Mouse (Mus musculus): ENCODE measurements at regions not wholly inside any gene's neighbourhood (a gene's known extent, or its start where the extent isn't known, plus 50 kb on each side); places are given as distances from the start of the nearest gene placed in this dataset.
"Not testable (repeated sequence)": the region's sequence is repeated elsewhere in the genome, so short reads cannot be mapped to it uniquely, and the experiment has no call there.

DNA sequence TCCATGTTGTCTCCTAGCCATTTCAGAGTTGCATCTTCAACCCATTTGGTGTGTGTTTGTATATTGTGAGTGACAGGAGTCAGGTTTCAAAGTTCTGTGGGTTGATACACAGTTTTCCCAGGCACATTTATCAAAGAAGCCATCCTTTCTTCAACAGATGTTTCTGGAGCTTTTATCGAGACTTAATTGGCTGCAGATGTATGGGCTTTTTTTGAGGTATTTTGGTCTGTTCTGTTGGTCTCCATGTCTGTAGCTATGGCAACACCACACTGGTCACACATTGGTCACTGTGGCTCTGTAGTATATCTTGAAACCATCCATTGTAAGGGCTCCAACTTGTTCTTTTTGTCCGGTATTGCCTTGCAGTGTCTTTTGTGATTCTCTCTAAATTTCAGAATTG, 565.1 kb upstream of the Arid1b start:
- no peak for DNase-seq

DNA sequence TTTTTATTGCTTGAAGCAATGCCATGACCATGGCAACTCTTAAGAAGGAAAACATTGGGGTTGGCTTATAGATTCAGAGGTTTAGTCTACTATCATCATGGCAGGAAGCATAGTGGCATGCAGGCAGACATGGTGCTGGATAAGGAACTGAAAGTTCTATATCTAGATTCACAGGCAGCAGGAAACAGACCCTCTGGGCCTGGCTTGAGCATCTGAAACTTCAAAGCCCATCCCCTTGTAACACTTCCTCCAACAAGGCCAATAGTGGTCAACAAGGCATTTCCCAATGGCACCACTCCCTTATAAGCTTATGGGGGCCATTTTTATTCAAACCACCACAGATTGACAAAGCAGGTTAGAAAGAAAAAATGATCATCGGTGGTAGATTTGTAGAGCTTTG, 548.5 kb upstream of the Arid1b start:
- no peak for DNase-seq

DNA sequence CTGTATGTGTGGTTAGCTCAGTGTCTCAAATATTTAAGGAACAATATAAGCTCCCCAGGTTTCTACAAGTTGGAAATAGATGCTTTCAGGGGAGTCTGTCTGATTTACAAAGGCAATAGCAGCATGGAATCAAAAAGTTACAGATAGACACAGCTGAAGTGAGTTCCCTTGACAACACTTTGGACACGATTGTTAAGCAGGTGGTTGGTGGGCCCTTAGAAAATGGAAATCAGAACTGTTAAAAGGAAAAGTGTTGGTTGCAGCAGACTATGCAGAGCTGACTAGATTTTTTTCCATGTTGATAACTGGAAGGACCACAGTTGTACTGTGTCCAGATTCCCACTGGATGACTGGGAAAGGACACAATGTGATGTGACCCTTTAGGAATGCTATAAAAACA, 536.6 kb upstream of the Arid1b start:
- no peak for DNase-seq

DNA sequence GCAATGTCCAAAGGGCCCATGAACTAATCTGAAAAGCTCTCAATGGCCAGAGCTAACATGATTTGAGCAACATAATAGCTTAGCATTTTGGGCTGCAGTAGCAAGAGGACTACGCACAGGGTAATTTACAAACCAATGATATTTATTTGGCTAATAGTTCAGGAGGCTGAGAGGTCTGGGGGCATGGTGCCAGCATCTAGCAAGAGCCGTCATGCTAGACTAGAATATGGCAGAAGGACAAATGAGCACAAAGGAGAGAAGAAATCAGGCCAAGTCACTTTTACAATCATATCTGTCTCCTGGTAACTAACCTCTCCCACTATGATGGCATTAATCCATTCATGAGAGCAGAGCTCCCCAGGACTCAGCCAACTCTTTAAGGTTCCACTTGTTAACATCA, 532.6 kb upstream of the Arid1b start:
- DNase-seq: no peak

DNA sequence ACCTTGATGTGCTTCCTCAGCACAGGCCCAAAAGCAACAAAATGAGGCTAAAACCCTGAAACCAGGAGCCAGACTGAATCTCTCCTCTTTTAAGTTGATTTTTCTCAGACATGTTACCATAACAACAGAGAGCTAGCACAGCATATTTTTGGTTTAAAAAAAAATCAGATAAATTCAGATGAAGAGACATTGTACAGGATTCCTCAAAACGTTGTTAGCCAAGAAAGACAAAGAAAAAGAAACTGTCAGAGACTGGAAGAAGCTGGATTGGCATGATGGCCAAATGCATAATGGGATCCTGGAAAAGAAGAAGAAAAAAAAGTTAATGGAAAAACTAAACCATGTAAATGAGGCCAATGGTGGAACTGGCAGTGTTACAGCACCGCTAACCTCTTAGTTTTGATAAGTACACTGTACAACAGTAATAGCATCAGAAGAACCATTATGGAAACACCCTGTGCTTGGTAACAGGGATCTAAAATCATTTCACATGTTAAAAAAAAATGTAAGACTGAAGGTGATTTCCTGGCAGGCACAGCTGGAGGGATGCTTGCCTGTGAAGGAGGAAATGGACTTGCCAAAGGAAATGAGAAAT, 529.7 kb upstream of the Arid1b start:
- DNase-seq: no peak

DNA sequence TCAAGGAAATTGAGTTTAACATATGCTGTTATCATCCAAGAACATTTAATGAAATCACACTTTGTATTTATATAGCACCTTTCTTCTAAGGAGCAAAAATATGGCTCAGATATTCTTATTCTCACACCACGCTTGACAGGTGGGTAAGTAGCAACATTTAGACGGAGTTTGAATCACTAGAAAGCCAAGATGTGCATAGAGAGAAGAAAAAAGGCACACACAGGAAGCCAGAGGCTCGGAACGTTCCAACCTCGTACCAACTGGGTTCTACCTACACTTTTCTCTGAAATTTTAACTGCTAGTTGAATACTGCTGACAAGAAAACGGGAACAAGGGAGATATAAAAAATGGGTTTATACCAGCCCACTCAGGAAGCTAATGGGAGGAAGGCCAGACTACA, 528.4 kb upstream of the Arid1b start:
- no peak for DNase-seq

DNA sequence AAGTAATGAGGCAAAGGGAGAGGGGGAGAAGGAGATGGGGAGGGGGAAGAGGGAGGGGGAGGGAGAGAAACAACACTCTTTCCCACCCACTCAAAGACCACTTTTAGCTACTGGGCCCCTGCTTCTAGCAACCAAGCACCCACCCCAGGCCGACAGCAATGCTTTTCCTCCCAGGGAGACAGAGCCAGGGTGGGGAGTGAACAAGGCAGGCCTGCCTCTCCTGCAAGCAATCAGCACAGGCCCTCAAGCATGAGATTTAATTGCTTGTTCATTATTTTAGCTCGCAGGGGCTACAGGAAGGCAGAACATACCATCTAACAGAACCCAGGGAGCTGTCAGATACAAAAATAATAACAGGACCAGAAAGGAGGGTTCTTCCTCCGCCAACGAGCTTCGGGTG, 521.7 kb upstream of the Arid1b start:
- DNase-seq: no peak

DNA sequence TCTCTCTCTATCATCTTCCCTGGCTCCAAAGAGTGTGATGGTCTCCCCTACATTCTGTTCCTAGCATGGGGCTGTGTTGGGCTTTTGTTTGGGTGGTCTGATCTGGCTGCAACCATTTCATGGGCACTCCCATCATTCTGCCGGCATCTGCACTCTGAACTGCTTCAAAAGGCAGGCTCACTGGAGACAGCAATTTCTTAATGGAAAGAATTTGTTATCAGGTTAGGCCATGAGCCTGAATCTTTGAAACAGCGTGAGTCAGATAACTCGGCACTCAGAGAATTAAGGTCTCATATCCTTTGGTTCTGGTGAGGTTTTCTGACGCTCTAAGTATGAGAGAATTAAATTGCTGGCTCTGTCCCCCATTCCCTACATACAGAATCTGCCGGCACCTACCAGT, 519.8 kb upstream of the Arid1b start:
- no peak for DNase-seq

DNA sequence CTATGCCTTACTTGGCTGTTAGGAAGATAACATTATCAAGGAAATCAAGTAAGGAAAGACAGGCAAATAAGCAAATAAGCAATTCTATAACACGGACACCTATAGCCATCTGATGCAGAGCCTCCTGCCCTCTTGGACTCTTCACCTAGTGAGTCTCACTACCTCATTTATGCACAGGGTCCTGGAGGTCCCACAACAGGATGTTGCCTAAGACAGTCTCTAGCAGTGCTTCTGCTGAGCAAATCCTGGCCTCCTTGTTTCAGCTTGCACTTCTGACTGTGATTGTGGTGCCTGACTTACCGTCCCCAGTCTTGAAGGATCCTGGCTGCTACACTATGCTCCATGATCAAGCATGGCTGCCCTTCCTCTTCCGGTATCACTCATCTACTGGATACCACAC, 518.5 kb upstream of the Arid1b start:
- DNase-seq: no peak

DNA sequence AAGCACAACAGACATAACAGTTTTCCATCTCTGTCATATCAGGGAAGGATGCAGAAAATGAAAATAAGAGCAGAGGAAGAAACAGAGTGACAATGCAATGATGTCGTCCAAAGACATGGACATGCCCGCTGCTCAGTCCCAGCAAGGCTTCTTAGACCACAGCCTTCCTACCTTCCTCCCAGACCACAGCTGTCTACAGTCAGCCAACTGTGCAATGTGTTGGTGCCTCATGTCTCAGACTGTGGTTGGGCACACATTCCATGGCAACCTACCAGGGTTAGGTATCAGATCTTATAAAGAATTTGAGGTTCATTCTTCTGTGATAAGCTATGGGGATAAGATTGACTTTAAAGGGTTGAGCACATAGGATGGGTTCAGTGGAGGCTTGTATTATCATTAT, 499.7 kb upstream of the Arid1b start:
- DNase-seq: no peak

DNA sequence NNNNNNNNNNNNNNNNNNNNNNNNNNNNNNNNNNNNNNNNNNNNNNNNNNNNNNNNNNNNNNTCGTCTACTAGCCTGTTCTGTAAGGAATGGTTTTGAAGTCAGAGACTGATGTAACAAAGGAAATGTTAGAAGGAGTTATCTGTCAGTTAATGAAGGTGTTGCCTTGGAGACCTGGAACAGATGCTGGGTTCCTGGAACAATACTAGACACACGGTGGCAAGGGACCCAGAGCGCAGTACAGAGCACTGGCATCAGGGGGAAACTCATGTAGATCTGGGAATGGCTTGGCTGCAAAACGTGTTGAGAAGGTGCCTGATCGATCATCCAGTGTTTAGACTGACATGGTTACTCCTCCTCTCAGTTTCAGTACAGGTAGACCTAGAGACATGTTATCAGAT, 493.6 kb upstream of the Arid1b start:
- DNase-seq: no peak

DNA sequence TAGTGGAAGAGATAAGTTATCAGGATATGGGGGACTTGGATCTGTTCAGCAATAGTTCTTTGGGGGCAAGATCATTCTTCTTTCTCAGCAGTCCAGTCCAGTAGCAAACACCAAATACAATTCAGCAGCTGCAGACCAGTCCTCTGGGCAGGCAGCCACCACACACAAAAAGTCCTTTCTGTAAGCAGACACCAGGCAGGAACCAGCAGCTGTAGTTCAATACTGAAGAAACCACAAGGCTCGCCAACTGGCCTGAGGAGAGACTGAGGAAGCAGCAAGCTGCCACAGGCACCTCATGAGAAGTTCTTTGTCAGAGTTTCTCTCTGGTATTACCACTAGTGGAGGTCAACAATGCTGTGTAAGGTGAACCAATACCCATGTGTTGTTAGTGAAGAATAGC, 493.1 kb upstream of the Arid1b start:
- no peak for DNase-seq

DNA sequence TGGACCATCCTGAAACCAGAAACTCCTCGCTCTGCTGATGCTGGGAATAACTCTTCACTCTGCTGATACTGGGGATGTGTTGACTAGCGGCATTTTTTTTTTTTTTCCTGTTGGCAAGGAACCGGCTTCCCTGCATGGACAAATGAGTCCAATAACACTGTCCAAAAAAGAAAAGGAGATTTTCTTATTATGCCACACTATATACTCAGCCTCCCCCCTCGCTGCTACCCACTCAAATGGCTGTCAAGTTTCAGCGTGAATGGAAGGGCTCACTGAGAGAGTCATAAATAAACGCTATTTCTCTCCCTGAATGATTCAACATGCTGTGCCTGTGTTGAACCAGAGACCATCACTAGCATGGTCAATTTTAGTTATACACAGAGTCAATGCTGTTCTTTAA, 489.2 kb upstream of the Arid1b start:
- no peak for DNase-seq

DNA sequence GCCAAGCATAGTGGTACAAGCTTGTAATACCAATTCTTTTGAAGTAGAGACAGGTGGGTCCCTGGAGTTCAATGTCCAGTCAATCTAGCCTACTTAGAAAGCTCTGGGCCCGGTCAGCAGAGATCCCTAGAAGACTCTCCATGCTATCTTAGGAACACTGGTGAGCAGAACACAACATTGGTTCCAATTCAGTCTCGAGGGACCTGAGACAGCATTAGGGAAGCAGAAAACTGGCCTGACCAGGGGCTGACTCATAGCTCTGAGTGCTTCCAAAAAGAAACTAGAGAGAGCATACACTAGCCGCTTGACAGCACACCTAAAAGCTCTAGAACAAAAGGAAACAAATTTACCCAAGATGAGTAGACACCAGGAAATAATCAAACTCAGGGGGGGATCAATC, 484.6 kb upstream of the Arid1b start:
- no peak for DNase-seq

DNA sequence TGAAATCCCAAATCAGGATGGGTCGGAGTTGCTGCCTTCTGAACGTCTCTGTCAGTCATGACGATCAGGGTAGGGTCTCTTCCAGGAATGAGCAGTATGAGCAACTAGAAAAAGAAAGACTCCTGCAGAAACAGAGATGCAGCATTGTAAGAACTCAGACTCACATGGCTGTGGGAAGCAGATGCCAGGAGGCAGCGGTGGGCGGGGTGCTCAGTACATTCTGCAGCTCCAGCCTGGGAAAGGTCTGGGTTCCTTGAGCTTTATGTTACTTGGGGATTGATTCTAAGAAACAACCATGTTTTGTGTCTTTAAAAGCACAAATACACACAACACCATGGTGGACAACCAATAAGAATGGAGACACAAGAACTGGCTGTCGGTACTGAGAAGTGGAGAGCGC, 478.0 kb upstream of the Arid1b start:
- DNase-seq: no peak

DNA sequence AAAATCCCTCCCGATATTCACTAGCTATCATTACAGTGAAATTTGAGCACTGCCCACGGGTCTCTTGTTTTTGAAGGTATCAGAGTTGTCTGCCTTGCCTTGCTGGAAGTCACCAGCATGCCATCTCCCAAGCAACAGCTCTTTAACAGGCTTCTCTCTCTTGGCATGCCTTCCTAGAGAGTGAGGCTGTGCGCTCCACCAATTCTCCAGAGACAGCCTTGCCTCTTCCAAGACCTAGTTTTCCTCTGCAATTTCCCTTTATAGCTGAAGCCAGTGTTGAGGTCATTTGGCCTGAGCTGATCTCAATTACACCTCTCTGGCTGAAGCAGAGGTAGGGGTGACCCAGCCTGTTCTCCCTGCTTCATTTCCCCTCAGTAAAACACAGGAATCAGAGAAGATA, 477.3 kb upstream of the Arid1b start:
- no peak for DNase-seq

DNA sequence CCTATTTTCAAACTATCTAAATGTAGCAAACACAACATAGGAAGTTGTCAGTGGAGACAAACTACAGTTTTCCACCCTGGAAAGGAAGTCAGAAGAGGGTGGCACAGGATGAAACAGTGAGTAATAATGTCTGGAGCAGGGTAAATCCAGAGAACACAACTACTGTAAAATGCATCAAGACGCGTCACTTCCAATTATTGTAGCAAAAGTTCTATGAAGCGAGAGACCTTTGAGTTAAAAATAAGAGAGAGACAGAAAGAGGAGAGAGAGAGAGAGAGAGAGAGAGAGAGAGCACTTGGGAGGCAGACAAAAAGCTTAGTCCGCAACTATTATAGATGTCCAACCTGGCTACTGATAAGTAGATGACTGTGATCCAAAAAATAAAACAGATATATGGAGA, 473.1 kb upstream of the Arid1b start:
- DNase-seq: no peak

DNA sequence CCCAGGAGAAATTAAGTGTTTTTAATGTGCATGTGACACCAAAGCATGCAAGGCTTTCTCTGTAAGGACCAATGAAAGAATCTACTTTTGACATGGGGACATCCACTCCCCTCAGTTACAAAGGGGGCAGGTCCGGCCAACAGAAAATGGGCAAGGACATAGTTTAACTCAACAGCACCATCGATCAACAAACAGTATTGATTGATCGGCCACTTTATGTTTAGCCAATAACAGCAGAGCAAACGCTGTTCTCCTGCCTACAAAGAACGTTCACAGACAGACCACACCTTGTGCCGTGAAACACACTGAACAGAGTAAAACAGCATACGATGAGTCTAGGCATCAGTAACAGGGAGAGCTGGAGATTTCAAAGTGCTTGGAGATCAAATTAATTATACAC, 467.7 kb upstream of the Arid1b start:
- DNase-seq: no peak

DNA sequence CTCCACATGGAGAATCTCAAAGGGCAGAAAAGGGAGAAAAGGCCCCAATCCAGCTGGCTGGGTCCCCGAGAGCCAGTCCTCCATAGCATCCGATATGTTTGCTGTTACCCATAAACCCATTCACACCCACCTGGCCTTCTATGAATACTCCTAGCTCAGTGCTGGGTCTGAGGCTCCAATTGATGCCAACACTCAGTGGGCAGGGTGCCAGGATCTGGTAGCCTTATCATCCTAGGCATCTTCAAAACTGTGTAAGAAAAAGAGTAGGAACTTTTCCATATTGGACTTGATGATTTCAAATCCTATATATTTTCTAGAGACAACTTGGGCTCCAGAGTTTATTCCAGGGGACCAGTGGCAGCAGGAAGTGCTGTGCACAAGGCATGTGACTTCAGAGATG, 462.0 kb upstream of the Arid1b start:
- DNase-seq: no peak

DNA sequence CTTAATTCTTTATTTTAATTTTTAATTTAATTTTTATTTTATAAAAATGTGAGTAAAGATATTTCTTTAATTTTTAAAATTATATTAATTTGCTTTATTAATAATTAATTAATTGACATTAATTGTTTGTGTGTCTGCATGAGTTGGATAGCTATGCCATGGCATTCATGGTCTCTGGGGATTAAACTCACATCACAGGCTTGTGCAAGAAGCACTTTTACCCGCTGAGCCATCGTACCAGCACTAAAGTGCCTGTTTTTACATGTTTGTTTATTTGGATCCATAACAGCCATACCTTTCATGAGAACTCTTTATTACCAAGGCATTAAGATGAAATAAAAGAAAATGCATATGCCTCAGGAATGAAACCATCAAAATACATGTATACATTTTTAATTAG, 453.7 kb upstream of the Arid1b start:
- DNase-seq: no peak

DNA sequence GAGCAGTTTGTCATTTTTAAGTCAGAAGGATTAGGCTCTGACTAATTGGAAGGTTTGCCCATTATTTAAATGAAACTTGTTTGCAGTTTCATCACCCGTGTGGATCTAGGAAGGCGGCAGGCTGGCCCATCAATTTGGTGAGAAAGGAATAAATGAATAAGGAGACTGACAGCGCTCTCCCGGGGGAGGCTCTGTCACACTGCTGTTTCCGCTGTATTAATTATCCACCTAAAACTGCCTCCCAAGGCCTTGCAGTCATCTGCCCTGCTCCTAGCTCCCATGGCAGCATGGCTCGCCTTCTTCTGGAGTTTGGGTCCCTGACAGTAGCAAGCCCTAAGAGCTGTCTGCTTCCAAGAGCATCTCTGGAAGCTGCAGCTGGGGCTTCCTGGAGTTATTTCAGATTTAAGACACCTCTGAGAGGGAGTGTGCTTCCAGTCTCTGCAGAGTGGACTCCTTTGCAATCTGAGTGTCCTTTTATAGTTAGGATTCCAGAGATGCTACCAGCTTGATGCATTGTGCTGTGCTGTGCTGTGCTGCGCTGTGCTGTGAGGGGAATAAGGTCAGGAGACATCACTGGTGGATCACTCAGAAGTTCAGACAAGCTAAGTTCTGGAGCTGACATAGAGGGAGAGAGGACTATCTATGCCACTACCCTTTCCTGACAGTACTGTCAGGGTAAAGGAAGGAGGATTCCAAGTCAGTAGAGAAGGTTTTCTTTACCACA, 452.9 kb upstream of the Arid1b start:
- DNase-seq: no peak

DNA sequence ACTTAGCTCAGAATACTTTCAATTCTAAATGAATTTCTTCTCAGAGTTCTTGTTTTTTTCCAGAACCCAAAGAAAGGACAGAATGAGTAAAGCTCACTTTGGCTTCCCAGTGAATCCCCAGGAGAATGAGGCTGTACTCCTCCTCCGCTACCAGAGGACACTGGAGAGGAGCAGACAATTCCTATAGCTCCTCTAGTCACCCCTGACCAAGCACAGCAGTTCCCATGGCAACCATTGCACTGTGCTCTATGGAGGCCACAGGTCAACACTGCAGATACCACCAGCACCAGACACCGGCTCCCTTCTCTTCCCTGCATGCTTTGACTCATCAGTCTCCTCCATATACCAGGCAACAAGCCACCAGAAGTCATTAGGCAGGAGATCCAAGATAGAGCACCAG, 447.6 kb upstream of the Arid1b start:
- no peak for DNase-seq

DNA sequence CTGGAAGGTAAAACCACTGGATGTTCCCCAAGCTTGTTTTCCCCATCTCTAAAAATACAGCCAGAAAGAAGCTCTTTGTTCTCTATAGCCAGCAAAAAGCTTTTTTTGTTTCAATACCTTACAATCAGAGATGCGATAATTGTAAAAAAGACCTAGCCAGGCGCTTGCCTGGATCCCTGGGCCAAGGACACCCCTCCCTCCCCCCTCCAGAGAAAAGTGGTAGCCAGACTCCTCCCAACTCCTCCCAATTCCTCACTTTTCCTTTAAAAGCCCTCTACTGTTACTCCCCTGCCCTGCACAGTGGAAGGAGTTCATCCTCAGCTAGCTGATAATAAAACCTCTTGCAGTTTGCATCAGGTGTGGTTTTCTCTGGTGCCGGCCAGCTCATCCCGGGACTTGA, 441.1 kb upstream of the Arid1b start:
- not testable (repeated sequence) for DNase-seq

DNA sequence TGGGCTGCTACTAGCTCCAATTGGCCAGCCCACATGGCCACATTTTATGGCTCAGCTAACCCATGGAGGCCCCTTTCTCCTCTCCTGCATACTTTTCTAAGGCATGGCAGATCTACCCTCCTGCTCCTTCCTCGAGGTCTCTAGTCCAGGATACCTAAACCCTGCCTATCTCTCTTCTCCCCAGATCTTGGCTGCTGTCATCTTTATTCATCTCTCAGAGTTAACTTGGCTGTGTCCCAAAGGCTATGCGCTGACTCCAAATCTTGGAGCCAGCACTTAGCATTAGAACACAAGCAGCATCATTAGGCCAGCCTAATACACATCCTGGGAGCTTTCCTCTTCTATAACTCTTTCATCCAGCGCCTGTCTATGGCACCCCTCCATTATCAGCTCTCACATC, 430.5 kb upstream of the Arid1b start:
- DNase-seq: no peak

DNA sequence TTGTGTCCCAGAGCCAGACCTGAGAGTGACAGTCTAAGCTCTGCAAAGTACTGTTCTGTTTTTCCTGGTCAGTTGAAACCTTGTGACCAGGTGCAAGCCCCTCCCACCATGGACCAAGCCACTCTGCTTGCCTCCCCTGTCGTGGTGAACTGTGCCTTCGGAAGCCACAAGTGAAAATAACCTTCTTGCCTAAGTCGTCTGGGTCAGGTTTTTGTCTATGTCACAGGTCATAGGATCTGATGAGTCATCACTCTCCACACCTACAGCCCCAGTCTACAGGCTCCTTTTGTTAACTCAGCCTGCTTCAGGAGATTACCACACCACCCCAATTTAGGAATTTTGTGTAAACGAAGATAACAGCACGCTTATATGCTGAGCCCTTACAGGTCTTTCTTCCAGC, 417.2 kb upstream of the Arid1b start:
- no peak for DNase-seq

All from adrenal gland, adult 8-10 months (tissue).